Mouse (Mus musculus) cerebellum, adult 2 months (tissue): Measurements from ENCODE around the gene Fuk.

Source experiments
- CTCF ChIP-seq: fragments of 200-500 bp; IDR thresholded peaks from 2 replicates; pipeline ENCODE4 v1.5.1; 2011; ENCODE audit warnings: low read depth, mild to moderate bottlenecking, control low read depth, low read length, moderate library complexity, borderline replicate concordance; ENCODE audit not compliant: insufficient read depth
- POLR2A ChIP-seq: fragments of 200-500 bp; IDR thresholded peaks from 2 replicates; pipeline ENCODE4 v1.6.1; 2011; ENCODE audit warnings: low read length, control low read depth, borderline replicate concordance; ENCODE audit not compliant: insufficient read depth

DNA sequence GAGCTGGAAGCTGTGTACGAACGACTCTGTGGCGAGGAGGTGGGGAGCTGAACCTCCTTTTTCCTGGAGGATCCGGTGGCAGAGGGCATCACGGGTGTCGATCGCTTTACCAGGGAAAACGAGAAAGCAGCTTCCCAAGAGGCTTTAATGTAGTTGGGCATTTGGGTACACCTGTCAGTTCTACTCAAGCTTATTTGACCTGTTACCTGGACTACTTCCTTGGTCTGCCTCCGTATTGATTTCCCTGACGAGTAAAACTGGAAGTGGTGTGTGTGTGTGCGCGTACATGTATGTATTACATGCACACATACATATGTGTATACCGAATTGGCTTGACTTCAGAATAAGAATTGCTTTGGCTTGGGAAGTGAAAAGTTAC is 55.1 kb downstream of the Fuk start:
- TF ChIP-seq CTCF (no peak; the same call in 1 of the 2 replicates), POLR2A (no peak)
